Mouse (Mus musculus) spleen, adult 2 months (tissue): Measurements from ENCODE around the gene Map3k15.

Experiments used
- CTCF ChIP-seq: fragments of 200-500 bp; IDR thresholded peaks from 2 replicates; pipeline ENCODE4 v1.5.1; 2011; ENCODE audit warnings: mild to moderate bottlenecking, inconsistent platforms; ENCODE audit not compliant: insufficient read depth, insufficient read length, insufficient replicate concordance; ENCODE audit errors: extremely low read depth
- POLR2A ChIP-seq: fragments of 200-500 bp; IDR thresholded peaks from 2 replicates; pipeline ENCODE4 v1.6.1; 2011; ENCODE audit warnings: low read depth, low read length, inconsistent platforms

DNA sequence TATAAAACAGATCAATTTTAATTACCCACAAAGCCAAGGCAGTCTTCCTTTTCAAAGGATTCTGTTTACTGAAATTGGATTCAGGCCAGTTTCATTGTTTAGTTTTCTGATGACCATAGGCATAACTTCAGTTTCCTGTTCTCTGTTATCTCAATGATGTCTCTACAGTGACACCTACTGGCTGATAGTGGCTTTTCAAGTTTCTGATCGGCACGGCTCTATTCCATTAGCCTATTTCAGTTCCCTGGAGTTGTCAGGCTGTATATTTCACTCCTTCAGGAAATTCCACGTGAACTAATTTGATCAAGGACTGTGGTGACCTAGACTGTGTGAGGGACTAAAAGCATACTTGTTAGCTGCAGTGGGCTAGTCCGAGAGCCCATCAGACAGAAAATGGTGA is 25.0 kb upstream of the Map3k15 start:
- TF ChIP-seq CTCF (no peak; the same call in 1 of the 2 replicates), POLR2A (no peak)
